In the genomic region with DNA sequence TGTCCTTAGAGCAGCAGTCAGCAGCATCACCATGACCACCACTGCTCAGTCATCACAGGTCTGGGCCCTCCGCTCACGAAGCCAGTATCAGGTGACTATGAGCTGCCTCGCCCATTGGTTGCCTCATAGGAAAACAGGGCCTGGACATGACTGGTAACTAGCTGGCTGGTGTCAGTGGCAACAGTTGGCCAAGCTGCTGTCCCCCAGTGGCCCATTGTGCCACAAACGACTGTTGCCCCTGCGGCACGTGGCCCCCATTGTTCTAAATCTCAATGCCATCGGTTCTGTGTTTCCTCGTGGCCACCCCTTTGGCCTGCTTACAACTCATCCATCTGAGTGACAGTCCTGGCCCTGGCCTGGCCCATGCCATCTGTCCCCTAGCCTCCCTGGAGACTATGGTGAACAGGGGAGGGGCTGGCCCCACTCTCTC, we compare ENCODE assay signal across 19 mouse cellular contexts. TPM values are rescaled to one million over a fixed set of nuclear protein-coding genes. Genes with fewer than 3 reads are reported as not detected.
DNase-seq lines count a peak whose midpoint lies in the region; ATAC-seq lines count a peak whose summit lies in the region.
"Had no signal": no experiment of that assay in that cellular context is flagged by ENCODE, and none has a peak within 500 bp of the region (broad histone marks: within the 10 kb centered on the region; RNA-seq: fewer than 3 reads in every experiment).

No protein-coding gene starts in this region.

- ATAC-seq in forebrain, embryonic 13.5 days, result peak; percentile 59
- ATAC-seq in forebrain, embryonic 11.5 days (replicated peaks; ENCODE audit: low FRiP score), result no peak
- peak; percentile 72 for ATAC-seq in forebrain, embryonic 16.5 days
- peak; percentile 77; the same call in 1 of the 2 replicates for ATAC-seq in midbrain, embryonic 11.5 days (ENCODE audit: low FRiP score)
- ATAC-seq in monocyte, adult 5-6 weeks (replicated peaks; ENCODE audit: insufficient number of reproducible peaks, low FRiP score, low TSS enrichment, poor library complexity, severe bottlenecking), result no peak

- H3K4me2 ChIP-seq in forebrain, embryonic 13.5 days, result no peak overlapping the region
- H3K4me2 ChIP-seq in forebrain, embryonic 11.5 days (ENCODE audit: low read depth, low read length, severe bottlenecking), result no peak overlapping the region
- H3K4me2 ChIP-seq in forebrain, embryonic 16.5 days (ENCODE audit: low read length), result no peak overlapping the region
- no peak overlapping the region for H3K4me2 ChIP-seq in midbrain, embryonic 11.5 days
- H3K4me2 ChIP-seq: embryonic facial prominence, embryonic 12.5 days had no signal

- DNase-seq in forebrain, embryonic 11.5 days (ENCODE audit: low spot score), result no peak
- DNase-seq in midbrain, embryonic 11.5 days (ENCODE audit: low spot score, missing footprints), result no peak
- peak; percentile 93 for DNase-seq in retina, postnatal 1 day
- no peak for DNase-seq in gastrocnemius, adult 8-10 months (ENCODE audit: low spot score in 2 of 2)
- no peak for DNase-seq in thymus, postnatal 4 days
- DNase-seq: kidney, postnatal 10 days; lung, postnatal 14 days; right cerebral cortex, postnatal 14 days; thymus, postnatal 14 days had no signal

- H3K4me1 ChIP-seq in forebrain, embryonic 13.5 days, result peaks cover 14% of the 10 kb centered on the region; the same call in 1 of the 2 replicates
- no peaks in the 10 kb centered on the region for H3K4me1 ChIP-seq in forebrain, embryonic 11.5 days (replicated peaks; ENCODE audit: control insufficient read depth, insufficient read depth, low read length)
- H3K4me1 ChIP-seq in forebrain, embryonic 16.5 days (replicated peaks; ENCODE audit: control insufficient read depth, insufficient read depth, low read length), result peaks cover 8% of the 10 kb centered on the region
- peaks cover 6% of the 10 kb centered on the region; the same call in 1 of the 2 replicates for H3K4me1 ChIP-seq in midbrain, embryonic 11.5 days (ENCODE audit: control insufficient read depth, insufficient read depth, low read length)
- H3K4me1 ChIP-seq: embryonic facial prominence, embryonic 12.5 days; heart, embryonic 10.5 days had no signal

- WGBS in forebrain, embryonic 13.5 days, result 63% methylated on average over 8 of the region's 8 CpGs
- 75% methylated on average over 8 of the region's 8 CpGs for WGBS in forebrain, embryonic 11.5 days
- 51% methylated on average over 8 of the region's 8 CpGs for WGBS in forebrain, embryonic 16.5 days
- WGBS in midbrain, embryonic 11.5 days, result 71% methylated on average over 8 of the region's 8 CpGs

- H3K9ac ChIP-seq in forebrain, embryonic 13.5 days, result no peak overlapping the region
- H3K9ac ChIP-seq in forebrain, embryonic 11.5 days (ENCODE audit: low read length), result no peak overlapping the region
- no peak overlapping the region for H3K9ac ChIP-seq in forebrain, embryonic 16.5 days (replicated peaks; ENCODE audit: low read depth, low read length)
- no peak overlapping the region for H3K9ac ChIP-seq in midbrain, embryonic 11.5 days (ENCODE audit: low read length)
- H3K9ac ChIP-seq: embryonic facial prominence, embryonic 12.5 days had no signal

- H3K27me3 ChIP-seq in forebrain, embryonic 13.5 days, result peaks cover 21% of the 10 kb centered on the region
- peaks cover 2% of the 10 kb centered on the region; the same call in 1 of the 2 replicates for H3K27me3 ChIP-seq in forebrain, embryonic 11.5 days (ENCODE audit: control insufficient read depth, insufficient read depth, low read length)
- H3K27me3 ChIP-seq in forebrain, embryonic 16.5 days (replicated peaks; ENCODE audit: control insufficient read depth, insufficient read depth, low read length), result no peaks in the 10 kb centered on the region; the same call in 1 of the 2 replicates
- H3K27me3 ChIP-seq in midbrain, embryonic 11.5 days (ENCODE audit: control insufficient read depth, insufficient read depth, low read length), result peaks cover 12% of the 10 kb centered on the region
- H3K27me3 ChIP-seq: embryonic facial prominence, embryonic 12.5 days had no signal

- no peak overlapping the region for H3K4me3 ChIP-seq in forebrain, embryonic 13.5 days
- no peak overlapping the region for H3K4me3 ChIP-seq in forebrain, embryonic 11.5 days (ENCODE audit: low read depth, low read length)
- H3K4me3 ChIP-seq in forebrain, embryonic 16.5 days (replicated peaks; ENCODE audit: low read length), result no peak overlapping the region
- H3K4me3 ChIP-seq in midbrain, embryonic 11.5 days (ENCODE audit: low read depth, low read length), result no peak overlapping the region
- H3K4me3 ChIP-seq: embryonic facial prominence, embryonic 12.5 days; heart, embryonic 10.5 days; myocyte had no signal

- H3K36me3 ChIP-seq in forebrain, embryonic 13.5 days (ENCODE audit: poor library complexity, severe bottlenecking), result no peaks in the 10 kb centered on the region
- no peaks in the 10 kb centered on the region for H3K36me3 ChIP-seq in forebrain, embryonic 11.5 days (ENCODE audit: control insufficient read depth, insufficient read depth, low read length)
- no peaks in the 10 kb centered on the region for H3K36me3 ChIP-seq in forebrain, embryonic 16.5 days (ENCODE audit: control insufficient read depth, insufficient read depth)
- H3K36me3 ChIP-seq in midbrain, embryonic 11.5 days (ENCODE audit: control insufficient read depth, insufficient read depth, low read length), result no peaks in the 10 kb centered on the region
- H3K36me3 ChIP-seq: embryonic facial prominence, embryonic 12.5 days; heart, embryonic 10.5 days had no signal

- H3K27ac ChIP-seq in forebrain, embryonic 13.5 days, result no peak overlapping the region
- H3K27ac ChIP-seq in forebrain, embryonic 11.5 days (ENCODE audit: low read depth, low read length), result no peak overlapping the region
- no peak overlapping the region for H3K27ac ChIP-seq in forebrain, embryonic 16.5 days (ENCODE audit: low read length)
- H3K27ac ChIP-seq in midbrain, embryonic 11.5 days (ENCODE audit: low read depth, low read length), result no peak overlapping the region
- H3K27ac ChIP-seq: embryonic facial prominence, embryonic 12.5 days; heart, embryonic 10.5 days had no signal

- no peaks in the 10 kb centered on the region for H3K9me3 ChIP-seq in forebrain, embryonic 13.5 days (replicated peaks)
- no peaks in the 10 kb centered on the region for H3K9me3 ChIP-seq in forebrain, embryonic 11.5 days (ENCODE audit: control insufficient read depth, low read length)
- 0 out of 2 replicates have a peak, but pooled peaks cover 3% of the 10 kb centered on the region for H3K9me3 ChIP-seq in forebrain, embryonic 16.5 days (ENCODE audit: control insufficient read depth, low read length)
- H3K9me3 ChIP-seq in midbrain, embryonic 11.5 days (ENCODE audit: control insufficient read depth, low read length), result no peaks in the 10 kb centered on the region
- H3K9me3 ChIP-seq: embryonic facial prominence, embryonic 12.5 days; heart, embryonic 10.5 days had no signal

RNA-seq across cellular contexts. Expression of gene Foxn4, which starts 9.6 kb away (rescaled TPM):
- polyA plus RNA-seq in forebrain, embryonic 13.5 days (2015; fragmentation: Nextera tagmentation; extraction: Ambion mirVana), result 0.12 and 0.31 TPM in 2 replicates
- polyA plus RNA-seq in forebrain, embryonic 11.5 days (2014; fragmentation: Nextera tagmentation; extraction: Ambion mirVana), result 0.25 and 0.60 TPM in 2 replicates
- 0.24 and 0.68 TPM in 2 replicates for polyA plus RNA-seq in forebrain, embryonic 16.5 days (2015; fragmentation: Nextera tagmentation; extraction: Ambion mirVana)
- polyA plus RNA-seq in midbrain, embryonic 11.5 days (2014; fragmentation: Nextera tagmentation; extraction: Ambion mirVana), result 6.5 and 6.9 TPM in 2 replicates
- not detected in 3 replicates for total RNA-seq in monocyte, adult 5-6 weeks (2017)
- total RNA-seq in gastrocnemius, adult 8-10 months (2022), result not detected
- total RNA-seq: layer of hippocampus, postnatal 25 days; liver, adult 2 months; MEL had no signal
- polyA plus RNA-seq: C2C12; heart, embryonic 10.5 days; liver, adult 2 months had no signal

RNA-seq across cellular contexts. Expression of gene Myo1h, which starts 24.9 kb away (rescaled TPM):
- 0.56 and 0.62 TPM in 2 replicates for polyA plus RNA-seq in forebrain, embryonic 13.5 days (2015; fragmentation: Nextera tagmentation; extraction: Ambion mirVana)
- 0.91 and 0.97 TPM in 2 replicates for polyA plus RNA-seq in forebrain, embryonic 11.5 days (2014; fragmentation: Nextera tagmentation; extraction: Ambion mirVana)
- 0.65 and 0.91 TPM in 2 replicates for polyA plus RNA-seq in forebrain, embryonic 16.5 days (2015; fragmentation: Nextera tagmentation; extraction: Ambion mirVana)
- 0.45 and 0.66 TPM in 2 replicates for polyA plus RNA-seq in midbrain, embryonic 11.5 days (2014; fragmentation: Nextera tagmentation; extraction: Ambion mirVana)
- total RNA-seq in monocyte, adult 5-6 weeks (2017), result 2.3 to 8.7 TPM (median 4.6 TPM) in 3 replicates
- total RNA-seq in gastrocnemius, adult 8-10 months (2022), result not detected
- polyA plus RNA-seq: liver, adult 2 months had no signal

Comparison
In these comparisons a context has a peak if more than half of its experiments do, and no peak if none do; other contexts are left out.
1. ATAC-seq: peak in forebrain, embryonic 13.5 days (single experiment), forebrain, embryonic 16.5 days (single experiment) and midbrain, embryonic 11.5 days (single experiment); none in forebrain, embryonic 11.5 days (single experiment) and monocyte, adult 5-6 weeks (single experiment).